Mouse (Mus musculus) hindlimb bud, embryonic 11.5 days (tissue): Measurements from ENCODE around the gene Lcat.
A peak's percentile ranks its signal among the peaks of the same experiment; 100 is the strongest.
"Not testable (repeated sequence)": the region's sequence is repeated elsewhere in the genome, so short reads cannot be mapped to it uniquely, and the experiment has no call there.

Experiments
- DNase-seq: peaks from one replicate; pipeline ENCODE4 v3.0.0-alpha.2; 2012; ENCODE audit warnings: low read depth, low spot score; ENCODE audit errors: extremely low spot score

The Lcat gene

DNA sequence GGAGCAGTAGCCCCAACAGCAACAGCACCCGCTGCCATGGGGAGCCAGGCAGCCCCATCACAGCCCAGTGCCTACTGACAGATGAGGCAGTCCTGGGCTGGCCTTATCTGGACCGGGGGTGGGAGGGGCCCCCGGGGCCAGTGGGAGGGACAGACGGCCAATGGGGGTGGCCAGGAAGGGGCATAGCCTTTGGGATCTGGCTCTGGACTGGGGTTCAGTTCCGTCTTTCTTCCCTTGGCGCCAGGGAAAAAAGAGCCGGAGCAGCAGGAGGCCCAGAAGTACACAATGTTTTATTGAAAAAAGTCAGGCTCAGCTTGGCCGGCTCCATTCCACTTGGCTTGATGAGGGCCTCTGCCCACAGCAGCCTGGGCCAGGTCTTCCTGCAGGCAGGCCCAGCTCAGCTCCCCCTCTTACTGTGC, at the start of gene Lcat:
Gene Lcat, minus strand, starts transcription at position 62 of the 419 bp plus-strand sequence.
- no peak for DNase-seq

GRCm38 (mm10) chr8:105992499-105992898, 49.3 kb upstream of the Lcat start:
- DNase-seq = no peak

DNA sequence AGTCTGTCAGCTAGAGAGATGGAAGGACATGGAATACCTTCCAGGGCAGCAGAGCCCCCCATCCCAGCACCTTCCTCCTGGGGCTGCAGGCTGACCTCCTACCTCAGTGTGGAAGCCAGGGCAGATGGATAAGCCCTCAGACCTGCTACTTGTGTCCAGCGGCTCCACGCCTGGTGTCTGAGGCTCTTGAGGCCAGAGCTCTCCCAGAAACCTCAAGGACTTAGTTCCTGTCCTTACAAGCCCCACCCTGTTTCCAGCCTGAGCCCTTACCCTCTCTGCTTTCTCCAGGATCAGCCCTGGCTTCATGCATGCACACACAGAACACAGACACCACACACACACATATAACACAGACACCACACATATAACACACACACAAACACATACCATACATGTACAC, 48.4 kb upstream of the Lcat start:
- DNase-seq = no peak

- peak; percentile 79 for DNase-seq
Observed at GRCm38 (mm10) chr8:105990856-105991387, 47.7 kb upstream of the Lcat start, which contains the start of gene Dus2. Gene Dus2 (plus strand): TSS chr8:105991337.

- no peak for DNase-seq
Observed at GRCm38 (mm10) chr8:105988546-105988945, 45.4 kb upstream of the Lcat start.

GRCm38 (mm10) chr8:105983406-105983805, 40.2 kb upstream of the Lcat start:
- DNase-seq = not testable (repeated sequence)

GRCm38 (mm10) chr8:105981146-105981545, 38.0 kb upstream of the Lcat start:
- no peak for DNase-seq

DNA sequence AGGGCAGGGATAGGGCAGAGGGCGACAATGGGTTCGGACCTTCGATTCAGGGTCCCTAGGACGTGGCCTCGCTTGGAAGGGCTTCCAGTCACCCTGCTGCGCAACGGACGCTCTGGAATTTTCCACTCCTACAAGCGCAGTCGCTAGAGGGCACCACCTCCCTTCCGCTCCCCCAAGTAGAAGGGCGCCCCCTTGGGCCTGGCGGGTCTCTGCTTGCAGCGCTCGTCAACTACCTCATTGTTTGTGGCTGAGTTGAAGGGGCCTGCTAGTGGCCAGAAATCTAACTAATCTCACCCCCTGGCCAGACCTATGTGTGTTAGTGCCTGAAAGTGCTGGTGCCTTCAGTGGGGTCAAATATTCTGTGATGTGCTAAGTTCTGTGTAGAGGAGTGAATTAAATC, 36.1 kb upstream of the Lcat start, which contains the start of gene Dpep3:
Gene Dpep3, minus strand, starts transcription at position 105 of the 400 bp plus-strand sequence.
- DNase-seq = no peak

DNA sequence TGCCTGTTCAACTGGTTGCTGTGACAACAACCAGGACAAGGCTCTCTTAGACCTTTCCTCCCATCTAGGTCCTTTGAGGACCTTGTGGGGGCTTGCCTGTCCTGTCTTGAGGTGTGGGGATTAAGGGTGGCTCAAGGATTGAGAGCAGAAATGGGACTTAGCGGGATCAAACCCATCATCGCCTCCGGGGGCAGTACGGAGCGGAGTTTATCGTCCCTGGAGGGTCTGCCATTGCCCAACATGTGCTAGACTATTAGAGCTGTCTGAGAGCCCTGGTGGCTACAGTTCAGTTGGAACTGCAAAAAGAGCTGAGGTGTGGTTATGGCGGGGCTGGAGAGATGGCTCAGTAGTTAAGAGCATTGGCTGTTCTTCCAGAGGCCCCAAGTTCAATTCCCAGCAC, 32.2 kb upstream of the Lcat start:
- DNase-seq = no peak

DNA sequence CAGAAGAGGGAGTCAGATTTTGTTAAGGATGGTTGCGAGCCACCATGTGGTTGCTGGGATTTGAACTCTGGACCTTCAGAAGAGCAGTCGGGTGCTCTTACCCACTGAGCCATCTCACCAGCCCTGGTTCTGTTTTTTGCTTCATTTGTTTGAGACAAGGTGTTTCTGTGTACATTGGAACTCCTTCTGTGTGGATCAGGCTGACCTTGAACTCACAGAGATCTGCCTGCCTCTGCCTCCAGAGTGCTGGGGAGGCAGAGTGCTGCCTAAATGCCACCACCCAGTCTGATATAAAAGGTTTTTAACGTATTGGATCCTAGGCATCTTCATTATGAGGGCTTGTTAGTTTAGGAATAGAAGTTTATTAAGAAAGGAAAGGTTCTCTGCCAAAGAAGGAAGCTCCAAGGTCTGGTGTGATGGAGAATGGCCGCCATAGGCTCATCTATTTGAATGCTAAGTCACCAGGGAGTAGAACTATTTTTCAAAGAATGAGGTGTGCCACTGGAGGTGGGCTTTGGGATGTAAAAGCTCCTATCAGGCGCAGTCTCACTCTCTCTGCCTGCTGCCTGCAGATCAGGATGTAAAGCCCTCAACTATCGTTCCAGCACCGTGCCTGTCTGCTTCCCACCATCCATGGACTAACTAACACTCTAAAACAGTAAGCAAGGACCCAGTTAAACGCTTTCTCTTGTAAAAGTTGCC, 28.0 kb upstream of the Lcat start:
- no peak for DNase-seq

DNA sequence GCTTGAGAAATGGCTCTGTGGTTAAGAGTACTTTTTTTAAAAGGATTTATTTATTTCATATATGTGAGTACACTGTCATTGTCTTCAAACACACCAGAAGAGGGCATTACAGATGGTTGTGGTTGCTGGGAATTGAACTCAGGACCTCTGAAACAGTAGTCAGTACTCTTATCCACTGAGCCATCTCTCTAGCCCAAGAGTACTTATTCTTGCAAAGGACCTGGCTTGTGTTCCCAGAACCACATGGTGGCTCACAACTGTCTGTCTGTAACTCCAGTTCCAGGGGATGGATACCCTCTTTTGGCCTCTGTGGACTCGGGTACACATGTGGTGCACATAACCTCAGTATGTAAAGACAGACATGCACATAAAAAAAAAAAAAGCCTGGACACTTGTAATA, 26.2 kb upstream of the Lcat start:
- DNase-seq = no peak

DNA sequence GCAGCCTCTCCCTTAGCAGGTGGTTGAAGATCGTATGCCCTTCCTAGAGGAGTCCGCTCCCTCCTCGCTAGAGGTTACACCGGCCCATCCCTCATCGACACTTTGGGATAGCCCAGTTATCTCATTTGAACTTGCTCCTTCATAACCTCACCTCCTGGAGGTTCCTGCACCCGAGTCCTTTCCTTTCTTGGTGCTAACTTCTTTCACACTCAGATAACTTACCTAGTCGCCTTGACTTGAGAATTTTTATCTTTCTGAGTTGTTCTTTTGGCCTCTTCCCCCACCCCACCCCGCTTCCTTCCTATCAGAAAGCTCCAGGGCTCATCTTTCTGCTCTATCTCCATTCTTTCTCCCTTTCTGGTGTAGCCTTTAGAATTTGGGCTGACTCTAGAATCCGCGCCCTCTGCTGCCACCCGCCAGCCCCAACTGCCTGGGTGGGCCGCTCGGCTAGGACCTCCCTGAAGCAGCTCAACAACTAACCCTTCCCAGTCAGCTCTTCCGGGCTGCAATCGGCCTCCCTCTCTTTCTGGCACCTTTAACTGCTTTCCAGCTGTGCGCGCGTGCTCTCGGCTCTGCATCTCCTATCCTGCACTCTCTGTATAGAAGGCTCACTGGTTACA, 23.6 kb upstream of the Lcat start:
- no peak for DNase-seq

GRCm38 (mm10) chr8:105965905-105966341, 22.7 kb upstream of the Lcat start, which contains the start of gene Slc12a4:
Gene Slc12a4 (minus strand): TSS chr8:105966097.
- DNase-seq = no peak

DNA sequence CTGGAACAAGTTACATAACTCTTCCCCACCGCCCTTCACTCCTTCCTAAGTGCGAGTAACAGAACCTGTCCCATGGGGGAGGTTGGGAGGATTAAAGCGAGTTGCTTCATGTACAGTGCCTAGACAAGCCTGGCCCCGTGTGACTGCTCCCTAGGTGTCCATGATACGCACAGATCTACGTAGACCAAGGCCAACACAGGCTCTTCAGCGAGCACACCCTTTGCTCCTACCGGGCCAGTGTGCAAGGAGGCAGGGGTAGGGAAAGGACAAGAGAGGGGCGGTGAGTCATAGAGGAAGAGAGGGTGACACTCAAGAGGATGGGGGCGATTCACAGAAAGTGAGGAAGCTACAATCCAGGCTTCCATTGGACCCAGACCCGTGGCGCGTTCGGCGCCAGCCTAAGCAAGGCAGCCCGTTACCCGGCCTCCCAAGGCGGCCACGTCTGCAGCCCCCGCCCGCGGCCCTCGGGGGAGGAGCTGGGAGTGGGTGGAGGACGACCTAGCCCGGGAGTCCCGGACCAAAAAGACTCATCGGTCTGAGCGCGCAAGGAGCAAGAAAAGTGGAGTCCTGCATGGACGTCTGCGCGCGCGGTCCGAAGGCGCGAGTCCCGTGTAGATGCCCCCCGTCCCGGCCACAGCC, 22.2 kb upstream of the Lcat start:
- DNase-seq = no peak

DNA sequence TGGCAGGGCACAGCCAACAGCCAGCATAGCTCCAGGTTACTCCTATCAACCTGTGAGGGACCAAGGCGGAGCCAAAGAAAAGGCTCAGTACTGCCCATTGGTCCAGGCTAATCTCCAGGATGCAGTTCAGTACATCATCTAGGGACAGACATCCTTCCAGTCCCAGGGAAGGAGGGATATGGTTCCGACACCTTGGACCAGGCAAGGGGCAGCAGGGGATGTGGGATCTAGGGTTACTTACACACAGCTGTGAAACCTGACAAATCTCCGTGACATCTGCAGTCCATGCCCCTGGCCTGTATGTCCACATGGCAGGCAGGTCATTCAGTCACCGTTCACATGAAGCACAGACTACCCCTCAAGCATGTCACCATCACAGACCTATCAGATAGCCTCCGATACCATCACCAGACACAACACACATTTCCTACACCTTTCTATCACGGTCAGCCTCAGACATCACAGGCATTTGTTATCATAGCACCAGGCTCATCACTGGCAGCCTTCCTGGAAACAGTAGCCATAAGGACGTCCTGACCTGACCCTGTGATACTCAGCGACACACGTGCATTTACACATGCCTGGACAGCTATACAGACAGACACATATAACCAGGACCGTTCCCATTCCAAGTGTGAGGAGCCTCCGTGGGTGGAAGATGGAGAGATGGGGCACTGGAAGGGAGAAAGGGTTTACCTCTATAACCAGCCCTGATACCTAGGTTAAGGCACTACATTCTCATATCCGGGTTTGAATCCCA, 21.5 kb upstream of the Lcat start:
- no peak for DNase-seq

- DNase-seq = no peak
Observed at GRCm38 (mm10) chr8:105961536-105961935, 18.4 kb upstream of the Lcat start.

DNA sequence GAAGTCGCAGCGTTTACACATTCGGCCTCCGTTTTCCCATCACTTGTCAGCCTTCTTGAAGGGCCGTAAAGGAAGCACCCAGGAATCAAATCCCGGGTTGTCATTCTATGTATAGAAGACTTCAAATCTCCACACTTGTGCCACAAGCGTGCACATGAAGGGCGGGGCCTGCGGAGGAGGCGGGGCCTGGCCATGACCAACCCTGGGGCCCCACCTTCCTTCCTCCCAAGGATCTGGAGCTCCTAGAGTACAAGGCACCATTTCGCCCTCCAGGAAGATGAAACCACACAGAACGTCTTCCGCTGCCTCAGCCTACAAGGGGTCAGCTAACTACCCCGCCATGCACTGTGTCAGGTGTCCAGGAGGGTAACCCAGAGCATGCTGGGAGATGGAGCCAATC, 17.9 kb upstream of the Lcat start:
- DNase-seq = no peak

DNA sequence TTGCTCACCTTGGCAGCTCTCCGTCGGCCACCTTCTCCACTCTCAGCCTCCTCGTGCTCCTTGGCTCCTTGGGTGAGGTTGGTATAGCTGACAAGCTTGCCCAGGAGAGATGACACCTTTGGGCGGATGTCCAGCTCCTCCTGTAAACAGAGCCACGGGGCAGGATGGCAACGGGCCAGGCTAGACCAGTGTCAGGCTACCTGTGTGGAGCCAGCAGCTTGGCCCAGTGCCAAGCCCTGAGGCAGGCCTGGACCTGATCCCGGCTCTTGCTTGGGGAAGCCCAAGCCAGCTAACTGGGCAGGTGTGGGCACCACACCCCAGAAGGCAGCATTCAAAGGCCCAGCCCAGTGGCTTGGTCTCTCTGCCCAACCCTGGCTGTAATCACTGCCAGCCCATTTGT, 16.2 kb upstream of the Lcat start:
- no peak for DNase-seq

DNA sequence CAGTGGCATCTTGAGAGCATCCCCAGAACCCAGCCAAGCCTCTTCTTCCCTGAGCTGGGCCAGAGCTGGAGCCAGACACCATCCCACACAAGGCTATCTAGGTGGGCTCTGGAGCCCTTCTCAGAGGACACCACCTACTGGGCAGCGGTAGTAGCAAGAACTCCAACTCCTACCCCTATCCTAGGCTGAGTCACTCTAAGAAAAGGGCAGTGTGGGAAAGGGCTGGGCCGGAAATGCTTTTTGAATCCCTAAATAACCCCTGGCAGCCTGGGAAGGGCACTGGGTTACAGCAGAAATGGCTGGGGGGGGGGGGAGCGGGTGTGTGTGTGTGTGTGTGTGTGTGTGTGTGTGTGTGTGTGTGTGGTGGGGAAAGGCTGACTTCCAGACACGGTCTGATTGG, 14.6 kb upstream of the Lcat start:
- no peak for DNase-seq

- no peak for DNase-seq
Observed at GRCm38 (mm10) chr8:105956556-105956955, 13.4 kb upstream of the Lcat start.

DNA sequence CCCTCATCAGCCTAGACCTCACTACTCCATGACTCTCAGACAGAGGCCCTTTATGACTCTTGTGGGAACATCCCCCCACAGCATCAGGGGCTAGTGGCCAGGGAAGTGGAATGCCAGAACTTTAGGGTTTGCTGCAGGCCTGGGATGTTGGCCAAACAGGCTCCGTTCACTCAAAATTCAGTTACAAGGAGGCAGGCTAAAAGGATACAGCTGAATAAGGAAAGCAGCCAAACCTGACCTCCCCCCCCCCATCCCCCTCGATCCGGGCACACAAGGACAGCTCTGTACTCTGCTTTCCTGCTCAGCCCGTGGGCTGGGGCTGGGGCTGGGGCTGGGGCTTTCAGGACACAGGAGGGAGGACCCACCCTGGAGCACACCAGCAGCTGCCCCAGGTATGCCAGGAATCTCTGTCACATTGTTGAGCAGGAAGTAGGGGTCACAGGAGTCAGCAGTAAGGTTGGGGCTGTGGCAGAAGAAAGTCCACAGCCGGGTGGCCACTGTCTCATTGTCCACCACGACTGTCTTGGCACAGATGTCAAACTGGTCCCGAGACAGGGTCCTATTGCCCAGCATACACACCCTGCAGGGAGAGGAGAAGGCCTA, 8.0 kb upstream of the Lcat start:
- no peak for DNase-seq
